Mouse (Mus musculus) cortical plate, adult 2 months (tissue): ENCODE measurements around the gene Myrfl.

ENCODE experiments used
- CTCF ChIP-seq: fragments of 200-500 bp; IDR thresholded peaks from 2 replicates; pipeline ENCODE4 v1.5.1; 2011; ENCODE audit warnings: mild to moderate bottlenecking, control low read depth, low read length; ENCODE audit not compliant: insufficient read depth; ENCODE audit errors: extremely low read depth
- POLR2A ChIP-seq: fragments of 200-500 bp; IDR thresholded peaks from 2 replicates; pipeline ENCODE4 v1.6.1; 2011; ENCODE audit warnings: mild to moderate bottlenecking, low read length, control low read depth; ENCODE audit not compliant: insufficient read depth; ENCODE audit errors: extremely low read depth

DNA sequence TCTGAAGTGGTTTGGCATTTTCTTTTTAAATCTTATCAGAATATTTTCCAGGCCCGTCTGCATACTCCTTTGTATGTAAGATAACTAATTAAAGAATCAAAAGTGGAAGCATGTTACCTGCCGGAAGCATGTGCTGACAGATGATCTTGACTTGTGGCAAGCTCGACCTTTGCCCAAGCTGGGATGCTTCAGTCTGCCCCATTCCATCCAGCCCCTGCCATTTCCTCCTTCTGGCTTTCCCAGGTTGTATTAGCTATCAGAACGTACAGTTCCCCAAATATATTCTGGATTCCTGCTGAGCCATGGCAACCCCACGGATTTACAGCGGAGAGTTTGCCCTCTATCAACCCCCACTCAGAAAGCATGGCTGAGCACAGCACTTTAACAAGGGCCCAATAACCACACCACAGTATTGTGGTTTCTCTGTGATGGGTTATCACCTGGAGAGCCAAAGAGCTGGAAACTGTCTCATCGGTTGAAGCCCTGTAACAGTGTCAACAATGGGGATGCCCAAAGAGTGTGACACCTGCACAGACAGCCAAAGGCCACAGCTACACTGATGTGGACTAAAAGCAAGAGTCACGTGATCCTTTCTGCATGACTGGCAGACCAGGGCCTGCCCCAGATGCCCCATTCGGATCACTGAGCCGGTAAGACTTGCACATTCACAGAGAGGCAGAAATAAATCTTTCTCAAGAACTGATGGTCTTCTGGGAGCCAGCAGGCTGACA, 150.3 kb downstream of the Myrfl start:
- no peak for TF ChIP-seq POLR2A
- TF ChIP-seq CTCF: no peak
